Mouse (Mus musculus) C2C12 (cell line): ENCODE data around the gene Lgals9.

ENCODE experiments used
- CEBPB ChIP-seq: IDR thresholded peaks from one replicate; pipeline ENCODE4 v1.6.1; 2011; ENCODE audit warnings: low read depth, mild to moderate bottlenecking, control low read depth, moderate library complexity
- CTCF ChIP-seq: IDR thresholded peaks from one replicate; pipeline ENCODE4 v1.5.1; 2011; ENCODE audit not compliant: control insufficient read depth, insufficient read depth, insufficient read length
- MAX ChIP-seq: IDR thresholded peaks from one replicate; pipeline ENCODE4 v1.6.1; 2011; ENCODE audit warnings: mild to moderate bottlenecking, control low read depth
- MYOG ChIP-seq: IDR thresholded peaks from one replicate; pipeline ENCODE4 v1.6.1; 2011; ENCODE audit not compliant: control insufficient read depth, insufficient read length; ENCODE audit errors: extremely low read depth

- no peak for TF ChIP-seq CEBPB
- TF ChIP-seq CTCF: no peak
- TF ChIP-seq MYOG: no peak
- TF ChIP-seq MAX: no peak
These were observed 48.3 kb upstream of the Lgals9 start for GRCm38 (mm10) chr11:79033021-79033420.
